8 mouse cellular contexts compared by ENCODE assay signal in the genomic region with DNA sequence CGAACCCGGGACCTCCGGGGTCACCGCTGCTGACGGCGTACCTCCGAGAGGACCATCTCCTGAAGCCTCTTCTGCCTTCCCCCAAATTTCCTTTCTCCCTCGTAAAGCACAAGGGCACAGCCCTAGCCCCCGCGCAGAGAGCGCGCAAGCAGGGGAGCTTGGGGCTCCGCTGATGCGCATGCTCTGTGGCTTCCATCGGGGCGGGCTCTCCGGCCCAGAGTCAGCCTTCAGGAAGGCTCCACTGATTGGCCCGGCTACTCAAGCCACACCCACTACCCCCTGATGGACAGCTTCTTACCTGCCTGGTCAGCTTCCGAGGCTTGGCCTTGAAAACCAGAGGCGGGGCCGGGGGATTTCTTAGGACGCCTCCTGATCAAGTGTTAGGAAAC. TPM values are rescaled to one million over a fixed set of nuclear protein-coding genes. Genes with fewer than 3 reads are reported as not detected.
DNase-seq lines count a peak whose midpoint lies in the region; ATAC-seq and TF ChIP-seq lines count a peak whose summit lies in the region.

No protein-coding gene starts in this region.

- WGBS in hindbrain, embryonic 10.5 days: under 1% methylated on average over 22 of the region's 22 CpGs
- WGBS in lung, postnatal 0 days: 2% methylated on average over 22 of the region's 22 CpGs

- peak overlapping the region; percentile 88 for H3K27ac ChIP-seq in hindbrain, embryonic 10.5 days
- peak overlapping the region; percentile 93 for H3K27ac ChIP-seq in lung, postnatal 0 days (ENCODE audit: low read length)

- no peaks in the 10 kb centered on the region for H3K36me3 ChIP-seq in hindbrain, embryonic 10.5 days
- no peaks in the 10 kb centered on the region for H3K36me3 ChIP-seq in lung, postnatal 0 days (ENCODE audit: insufficient read depth, low read length)

- H3K9ac ChIP-seq in lung, postnatal 0 days (replicated peaks; ENCODE audit: low read depth): peak overlapping the region; percentile 32; the same call in 1 of the 2 replicates

- TF ChIP-seq EP300 in lung, postnatal 0 days (IDR thresholded peaks at IDR 0.05): no peak

- ATAC-seq in frontal cortex, adult (ENCODE audit: low TSS enrichment): peak; percentile 88
- peak; percentile 82 for ATAC-seq in lung, postnatal 0 days

- no peak; the same call in 1 of the 2 replicates for TF ChIP-seq CTCF in lung, postnatal 0 days (IDR thresholded peaks at IDR 0.05)

- peak; percentile 92 for DNase-seq in MN1 (ENCODE audit: low spot score)
- DNase-seq in cerebellum, adult 9-10 months: peak; percentile 98
- peak; percentile 91 for DNase-seq in hindbrain, embryonic 10.5 days (ENCODE audit: low spot score)
- DNase-seq in layer of hippocampus, adult 9-11 months: peak; percentile 95
- DNase-seq in lung, postnatal 0 days (ENCODE audit: low spot score): peak; percentile 96
- peak; percentile 89 for DNase-seq in ovary, postnatal 36 days (ENCODE audit: low spot score)
- peak; percentile 86 for DNase-seq in thymus, postnatal 25 days

- peak overlapping the region; percentile 89 for H3K4me2 ChIP-seq in lung, postnatal 0 days (replicated peaks; ENCODE audit: low read depth, low read length)

- H3K9me3 ChIP-seq in hindbrain, embryonic 10.5 days: no peaks in the 10 kb centered on the region
- H3K9me3 ChIP-seq in lung, postnatal 0 days (ENCODE audit: low read length): no peaks in the 10 kb centered on the region

- H3K27me3 ChIP-seq in hindbrain, embryonic 10.5 days (ENCODE audit: insufficient read depth, poor library complexity, severe bottlenecking): peaks cover 30% of the 10 kb centered on the region
- H3K27me3 ChIP-seq in lung, postnatal 0 days (replicated peaks; ENCODE audit: insufficient read depth, low read length): no peaks in the 10 kb centered on the region

- peaks cover 15% of the 10 kb centered on the region for H3K4me1 ChIP-seq in hindbrain, embryonic 10.5 days (replicated peaks)
- no peaks in the 10 kb centered on the region for H3K4me1 ChIP-seq in lung, postnatal 0 days (ENCODE audit: insufficient read depth, low read depth, low read length)

- peak overlapping the region; percentile 79 for H3K4me3 ChIP-seq in hindbrain, embryonic 10.5 days
- H3K4me3 ChIP-seq in lung, postnatal 0 days (ENCODE audit: low read depth, low read length): peak overlapping the region; percentile 69

RNA-seq across cellular contexts. Expression of a gene that starts 0.8 kb away (rescaled TPM):
- polyA plus RNA-seq in hindbrain, embryonic 10.5 days (2016; fragmentation: Nextera tagmentation; extraction: Ambion mirVana): 3.3 and 3.4 TPM in 2 replicates
- 19.8 and 22.4 TPM in 2 replicates for polyA plus RNA-seq in lung, postnatal 0 days (2015; fragmentation: Nextera tagmentation; extraction: Ambion mirVana)

Comparison
In these comparisons a context has a peak if more than half of its experiments do, and no peak if none do; other contexts are left out.
1. Peak in every context shown above with its lines: DNase-seq, ATAC-seq, H3K4me3 ChIP-seq and H3K27ac ChIP-seq.